Mouse (Mus musculus) embryonic facial prominence, embryonic 15.5 days (tissue): ENCODE measurements around the gene Cryba2. TPM values are rescaled to one million over a fixed set of nuclear protein-coding genes. Genes with fewer than 3 reads are reported as not detected.

Experiments used
- ATAC-seq: fragments of 200-750 bp; cut with Nextera tagmentation; 2 replicates; pipeline ENCODE4 v1.8.0; 2017; ENCODE audit warnings: low read depth, moderate TSS enrichment; ENCODE audit not compliant: insufficient number of reproducible peaks, low FRiP score, low TSS enrichment
- H3K27ac ChIP-seq: fragments of 300-500 bp; sonication (generic); replicated peaks from 2 replicates; pipeline ENCODE4 v1.5.1; 2015; ENCODE audit warnings: mild to moderate bottlenecking, inconsistent platforms
- H3K27me3 ChIP-seq: fragments of 300-500 bp; sonication (generic); 2 replicates; pipeline ENCODE4 v1.6.1; 2015; ENCODE audit warnings: inconsistent platforms
- H3K36me3 ChIP-seq: fragments of 300-500 bp; sonication (generic); 2 replicates; pipeline ENCODE4 v1.6.1; 2015; ENCODE audit warnings: mild to moderate bottlenecking, inconsistent platforms
- H3K4me1 ChIP-seq: fragments of 300-500 bp; sonication (generic); 2 replicates; pipeline ENCODE4 v1.6.1; 2015; ENCODE audit warnings: inconsistent platforms
- H3K4me2 ChIP-seq: fragments of 300-500 bp; sonication (generic); replicated peaks from 2 replicates; pipeline ENCODE4 v1.6.1; 2015; ENCODE audit warnings: mild to moderate bottlenecking, inconsistent platforms
- H3K4me3 ChIP-seq: fragments of 300-500 bp; sonication (generic); replicated peaks from 2 replicates; pipeline ENCODE4 v1.5.1; 2015; ENCODE audit warnings: mild to moderate bottlenecking, inconsistent platforms
- H3K9ac ChIP-seq: fragments of 300-500 bp; sonication (generic); 2 replicates; pipeline ENCODE4 v1.6.1; 2015; ENCODE audit warnings: inconsistent platforms
- H3K9me3 ChIP-seq: fragments of 300-500 bp; sonication (generic); replicated peaks from 2 replicates; pipeline ENCODE4 v1.6.1; 2016; ENCODE audit warnings: inconsistent platforms
- WGBS: fragments of 180-500 bp; shearing (Covaris S2); methylation state at CpG from one replicate; pipeline ENCODE4 v1.1.7; 2015; 5-methylcytosine and 5-hydroxymethylcytosine counted together
- polyA plus RNA-seq: library from polyadenylated mRNA; unstranded; fragments of >200 nt; fragmentation: Nextera tagmentation; extraction: Ambion mirVana; gene quantifications from 2 replicates; pipeline ENCODE4 v1.2.1, GENCODE M21; 2015

The Cryba2 gene
- 0.63 and 1.8 TPM in 2 replicates for polyA plus RNA-seq

GRCm38 (mm10) chr1:74893134-74893855, at the start of gene Cryba2:
Gene Cryba2 (minus strand): TSS chr1:74893143.
- WGBS, result 1% methylated on average over 25 of the region's 25 CpGs
- H3K9ac ChIP-seq, result no peak within 1 kb of the TSS
- peaks cover 91% of the 10 kb centered on the region for H3K27me3 ChIP-seq
- ATAC-seq, result no peak
- H3K4me2 ChIP-seq, result no peak within 1 kb of the TSS; the same call in 1 of the 2 replicates
- peaks cover 6% of the 10 kb centered on the region for H3K4me1 ChIP-seq
- H3K36me3 ChIP-seq, result no peaks in the 10 kb centered on the region
- H3K27ac ChIP-seq, result no peak within 1 kb of the TSS
- H3K9me3 ChIP-seq, result no peaks in the 10 kb centered on the region
- no peak within 1 kb of the TSS; the same call in 1 of the 2 replicates for H3K4me3 ChIP-seq

DNA sequence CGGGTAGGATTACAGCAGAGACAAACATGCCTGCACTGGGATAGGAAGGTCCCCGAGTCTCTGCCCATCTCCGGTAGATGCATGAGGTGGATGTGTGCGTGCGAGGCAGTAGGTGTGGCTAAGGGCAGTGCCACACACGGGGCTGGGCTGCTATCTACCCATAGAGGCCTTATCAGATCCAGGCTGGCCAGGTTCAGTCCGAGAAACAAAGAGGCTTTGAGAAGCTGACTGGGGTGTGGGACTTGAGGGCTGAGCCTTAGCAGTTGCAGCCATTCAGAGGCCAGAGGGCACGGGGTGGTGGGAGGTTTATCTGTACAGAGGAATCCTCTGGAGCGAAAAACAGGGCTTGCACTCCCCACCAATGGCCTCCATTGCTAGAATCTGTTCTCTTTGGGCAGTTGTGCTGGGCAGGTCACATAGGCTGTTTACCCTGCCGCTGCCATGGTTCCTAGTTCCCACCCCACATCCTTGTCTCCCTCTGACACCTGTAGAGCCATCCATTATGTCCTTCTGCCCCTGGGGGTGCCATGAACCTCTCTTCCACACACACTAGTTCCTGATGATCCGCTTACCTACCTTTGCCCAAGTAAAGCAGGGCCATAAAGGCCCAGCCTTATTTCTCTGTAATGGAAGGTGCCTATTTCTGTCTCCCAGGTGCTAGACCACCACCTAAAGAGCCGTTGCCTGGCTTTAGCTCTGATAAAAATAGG, 48.9 kb upstream of the Cryba2 start:
- ATAC-seq, result no peak
- no peak overlapping the region for H3K27ac ChIP-seq
- no peaks in the 10 kb centered on the region for H3K9me3 ChIP-seq
- no peak overlapping the region for H3K4me3 ChIP-seq
- no peaks in the 10 kb centered on the region for H3K4me1 ChIP-seq
- no peak overlapping the region for H3K9ac ChIP-seq
- WGBS, result 47% methylated on average over 12 of the region's 12 CpGs
- peaks cover 65% of the 10 kb centered on the region for H3K27me3 ChIP-seq
- no peak overlapping the region for H3K4me2 ChIP-seq
- no peaks in the 10 kb centered on the region for H3K36me3 ChIP-seq

- H3K27me3 ChIP-seq, result peaks cover 58% of the 10 kb centered on the region
- no peak overlapping the region for H3K4me2 ChIP-seq
- no peaks in the 10 kb centered on the region for H3K9me3 ChIP-seq
- WGBS, result 2% methylated on average over 3 of the region's 3 CpGs
- H3K36me3 ChIP-seq, result no peaks in the 10 kb centered on the region
- H3K9ac ChIP-seq, result no peak overlapping the region
- H3K4me3 ChIP-seq, result no peak overlapping the region
- H3K4me1 ChIP-seq, result no peaks in the 10 kb centered on the region
- no peak for ATAC-seq
- H3K27ac ChIP-seq, result no peak overlapping the region
Observed at GRCm38 (mm10) chr1:74939762-74940161, 46.8 kb upstream of the Cryba2 start.

DNA sequence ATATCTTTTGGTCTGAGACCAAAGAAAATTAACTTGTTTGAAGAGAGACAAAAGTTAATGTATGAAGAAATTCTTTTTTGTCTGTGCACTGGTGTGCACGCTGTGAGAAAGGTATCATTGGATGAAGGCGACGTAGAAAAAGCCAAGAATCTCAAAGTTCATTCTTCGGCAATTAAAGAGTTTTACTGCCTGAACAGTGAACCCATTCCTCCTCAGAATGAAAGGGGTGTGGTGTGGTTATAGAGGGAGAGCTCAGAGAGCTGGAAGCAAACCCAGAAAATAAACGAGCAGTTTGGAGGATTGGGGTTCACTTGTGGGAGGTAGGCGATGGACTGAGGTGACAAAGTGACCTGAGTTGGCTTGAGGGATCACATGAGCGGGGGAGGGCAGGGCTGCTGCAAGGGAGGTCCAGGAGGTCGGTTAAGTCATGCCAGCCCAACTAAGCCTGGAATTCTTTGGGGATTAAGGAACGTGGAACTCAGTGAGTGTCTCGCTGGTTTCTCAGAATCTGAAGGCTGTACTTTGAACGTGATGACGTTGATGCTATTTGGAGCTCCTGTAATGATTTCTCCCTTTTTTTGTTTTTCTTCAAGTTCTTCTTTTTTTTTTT, 43.4 kb upstream of the Cryba2 start:
- Histone ChIP-seq H3K9me3 (no peaks in the 10 kb centered on the region), H3K4me2 (no peak overlapping the region), H3K27me3 (peaks cover 59% of the 10 kb centered on the region), H3K4me1 (no peaks in the 10 kb centered on the region), H3K4me3 (no peak overlapping the region), H3K9ac (no peak overlapping the region), H3K36me3 (no peaks in the 10 kb centered on the region), H3K27ac (no peak overlapping the region)
- no peak for ATAC-seq
- WGBS, result 45% methylated on average over 12 of the region's 12 CpGs

GRCm38 (mm10) chr1:74935402-74935801, 42.5 kb upstream of the Cryba2 start, which contains the start of gene Cfap65:
Gene Cfap65 (minus strand): TSS chr1:74935599.
- peak within 1 kb of the TSS; percentile 36 for H3K4me2 ChIP-seq
- H3K27me3 ChIP-seq, result peaks cover 51% of the 10 kb centered on the region
- no peak within 1 kb of the TSS for H3K9ac ChIP-seq
- ATAC-seq, result no peak
- no peaks in the 10 kb centered on the region for H3K36me3 ChIP-seq
- H3K27ac ChIP-seq, result no peak within 1 kb of the TSS
- H3K4me1 ChIP-seq, result no peaks in the 10 kb centered on the region
- H3K9me3 ChIP-seq, result no peaks in the 10 kb centered on the region
- H3K4me3 ChIP-seq, result peak within 1 kb of the TSS; percentile 27
- WGBS, result 1% methylated on average over 18 of the region's 18 CpGs

DNA sequence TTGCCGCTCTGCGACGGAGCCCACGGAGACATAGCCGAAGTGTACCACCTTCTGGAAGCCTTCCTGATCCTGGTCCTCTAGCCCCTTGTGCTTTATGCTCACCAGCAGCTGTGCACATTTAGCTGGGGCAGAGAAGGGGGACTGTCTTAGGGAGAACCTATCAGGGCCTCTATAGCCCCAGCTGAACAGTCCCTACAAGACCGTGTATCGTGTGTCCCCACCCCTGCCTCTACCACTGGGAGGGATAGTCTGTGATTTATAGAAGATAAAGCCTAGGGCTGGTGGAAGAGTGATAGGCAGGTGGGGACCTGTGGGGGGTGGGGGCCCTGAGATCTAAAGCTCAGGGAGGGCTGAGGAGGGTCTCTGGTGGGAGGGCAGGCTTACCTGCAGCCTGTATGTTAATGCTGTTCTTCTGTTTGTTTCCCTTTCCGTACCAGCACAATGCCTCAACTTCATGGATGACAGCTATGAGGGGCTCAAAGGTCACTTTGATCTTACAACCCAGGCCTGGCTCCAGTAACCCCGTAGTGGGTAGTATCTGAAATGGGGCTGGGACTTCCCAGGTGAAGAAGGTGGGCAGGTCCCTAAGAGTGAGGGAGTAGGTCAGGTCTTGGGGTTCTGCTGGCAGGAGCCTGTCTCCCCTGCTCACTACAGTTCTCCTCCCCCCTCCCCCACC, 34.8 kb upstream of the Cryba2 start:
- Histone ChIP-seq H3K9ac (no peak overlapping the region), H3K4me2 (no peak overlapping the region), H3K27ac (no peak overlapping the region), H3K4me3 (no peak overlapping the region), H3K9me3 (no peaks in the 10 kb centered on the region), H3K36me3 (no peaks in the 10 kb centered on the region), H3K27me3 (peaks cover 41% of the 10 kb centered on the region), H3K4me1 (no peaks in the 10 kb centered on the region)
- WGBS, result 78% methylated on average over 9 of the region's 9 CpGs
- no peak for ATAC-seq

GRCm38 (mm10) chr1:74926721-74927120, 33.8 kb upstream of the Cryba2 start:
- Histone ChIP-seq H3K27ac (no peak overlapping the region), H3K27me3 (peaks cover 38% of the 10 kb centered on the region), H3K9me3 (no peaks in the 10 kb centered on the region), H3K4me3 (no peak overlapping the region), H3K4me2 (no peak overlapping the region), H3K4me1 (no peaks in the 10 kb centered on the region), H3K9ac (no peak overlapping the region), H3K36me3 (no peaks in the 10 kb centered on the region)
- whole genome bisulfite sequencing, result 31% methylated on average over 6 of the region's 6 CpGs
- ATAC-seq, result no peak

- Histone ChIP-seq H3K27me3 (peaks cover 34% of the 10 kb centered on the region), H3K4me2 (no peak overlapping the region)
- WGBS, result 55% methylated on average over 4 of the region's 4 CpGs
Observed at GRCm38 (mm10) chr1:74924464-74924863, 31.5 kb upstream of the Cryba2 start.

GRCm38 (mm10) chr1:74915706-74916105, 22.8 kb upstream of the Cryba2 start:
- no peak overlapping the region for H3K4me3 ChIP-seq
- H3K9me3 ChIP-seq, result no peaks in the 10 kb centered on the region
- no peak overlapping the region for H3K27ac ChIP-seq
- ATAC-seq, result no peak
- H3K27me3 ChIP-seq, result no peaks in the 10 kb centered on the region; the same call in 1 of the 2 replicates
- H3K4me1 ChIP-seq, result no peaks in the 10 kb centered on the region
- 19% methylated on average over 13 of the region's 13 CpGs for WGBS
- no peaks in the 10 kb centered on the region for H3K36me3 ChIP-seq
- no peak overlapping the region for H3K9ac ChIP-seq
- H3K4me2 ChIP-seq, result no peak overlapping the region

More at GRCm38 (mm10) chr1:74924464-74924863, 31.5 kb upstream of the Cryba2 start:
- no peak for ATAC-seq
- Histone ChIP-seq H3K4me3 (no peak overlapping the region), H3K27ac (no peak overlapping the region), H3K9me3 (no peaks in the 10 kb centered on the region), H3K9ac (no peak overlapping the region), H3K36me3 (no peaks in the 10 kb centered on the region), H3K4me1 (no peaks in the 10 kb centered on the region)

DNA sequence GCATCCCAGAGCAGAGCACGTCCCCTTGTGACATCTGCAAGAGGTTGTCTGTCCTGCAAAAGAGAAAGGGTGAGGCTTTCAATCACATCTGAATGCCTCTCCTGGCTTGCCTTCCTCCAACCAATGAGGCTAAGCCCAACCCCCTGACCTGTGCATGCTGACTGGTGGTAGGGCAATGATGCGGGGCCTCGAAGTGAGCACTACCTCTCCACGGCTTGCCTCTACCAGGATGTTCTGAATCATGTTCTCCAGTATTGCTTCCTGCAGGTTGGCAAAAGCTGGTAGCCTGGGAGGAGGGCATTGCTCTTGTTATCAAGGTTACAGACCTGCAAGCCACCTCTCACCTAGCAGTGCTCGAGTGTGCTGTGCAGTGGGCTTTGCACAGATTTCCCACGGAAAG, 9.2 kb upstream of the Cryba2 start:
- Histone ChIP-seq H3K9ac (no peak overlapping the region), H3K27ac (no peak overlapping the region), H3K27me3 (peaks cover 82% of the 10 kb centered on the region), H3K4me2 (no peak overlapping the region), H3K4me1 (peaks cover 15% of the 10 kb centered on the region), H3K36me3 (no peaks in the 10 kb centered on the region), H3K4me3 (no peak overlapping the region), H3K9me3 (no peaks in the 10 kb centered on the region)
- ATAC-seq, result no peak
- 21% methylated on average over 6 of the region's 6 CpGs for WGBS

- 5% methylated on average over 3 of the region's 3 CpGs for WGBS
- peaks cover 15% of the 10 kb centered on the region for H3K4me1 ChIP-seq
- no peaks in the 10 kb centered on the region for H3K36me3 ChIP-seq
- no peaks in the 10 kb centered on the region for H3K9me3 ChIP-seq
- no peak overlapping the region for H3K27ac ChIP-seq
- H3K4me2 ChIP-seq, result no peak overlapping the region
- no peak overlapping the region for H3K9ac ChIP-seq
- ATAC-seq, result no peak
- H3K27me3 ChIP-seq, result peaks cover 86% of the 10 kb centered on the region
- no peak overlapping the region for H3K4me3 ChIP-seq
Observed at GRCm38 (mm10) chr1:74901686-74902085, 8.7 kb upstream of the Cryba2 start.
